Mouse (Mus musculus): ENCODE results near the gene Aes. TPM values are rescaled to one million over a fixed set of nuclear protein-coding genes. Genes with fewer than 3 reads are reported as not detected.

Gene Aes
- total RNA-seq, 2 experiments from 2014 or later = 702 to 736 TPM

DNA sequence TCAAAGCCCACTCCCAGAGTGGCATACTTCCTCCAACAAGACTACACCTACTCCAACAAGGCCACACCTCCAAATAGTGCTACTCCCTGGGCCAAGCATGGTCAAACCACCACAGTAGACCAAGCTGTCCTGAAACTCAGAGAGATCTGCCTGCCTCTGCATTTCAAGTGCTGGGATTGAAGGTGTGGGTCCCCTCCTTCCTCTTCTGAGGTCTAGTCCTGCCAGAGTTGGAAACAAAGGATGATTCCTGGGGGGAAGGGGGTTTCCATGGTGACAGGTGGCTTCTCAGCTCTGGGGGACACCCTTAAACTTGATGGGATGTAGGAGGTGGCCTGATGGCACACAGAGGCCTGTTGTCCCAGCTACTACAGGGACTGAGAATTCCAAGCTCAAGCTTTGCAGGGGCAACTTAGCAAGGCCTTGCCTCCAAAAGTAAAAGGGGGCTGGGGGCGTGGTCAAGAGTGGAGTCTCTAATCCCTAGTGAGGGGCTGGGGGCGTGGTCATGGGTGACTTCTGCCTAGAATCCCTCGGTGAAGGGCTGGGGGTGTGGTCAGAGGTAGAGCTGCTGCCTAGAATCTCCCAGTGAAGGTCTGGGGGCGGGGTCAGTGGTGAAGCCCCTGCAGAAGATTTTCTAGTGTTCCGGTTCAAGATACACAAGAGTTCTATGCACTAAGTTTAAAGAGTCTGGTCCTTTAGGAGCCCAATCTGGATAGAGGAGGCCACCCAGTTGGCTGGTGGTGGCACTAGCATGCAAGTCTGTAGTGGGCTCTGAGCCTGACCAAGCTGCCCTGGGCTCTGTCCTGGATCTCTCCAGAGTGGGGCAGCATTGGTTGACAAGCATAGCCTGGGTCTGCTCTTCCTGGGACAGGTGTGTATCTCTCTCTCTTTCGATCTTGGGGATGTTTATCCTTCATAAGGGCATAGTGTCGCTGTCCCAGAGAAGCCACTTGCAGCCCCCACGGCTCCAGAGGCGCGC, 15.1 kb downstream of the Aes start, which contains the start of gene Tle2:
Gene Tle2 (plus strand): TSS at position 481 of the 976 bp plus-strand sequence.
- H3K4me3 ChIP-seq = peak within 1 kb of the TSS; percentile 88
- H3K27ac ChIP-seq = peak within 1 kb of the TSS; percentile 85
- TF ChIP-seq CTCF (conservative IDR thresholded peaks at IDR 0.05) = 0 out of 2 replicates have a peak, but pooled peaks have one; percentile 13
- no peak for DNase-seq (ENCODE audit: low spot score in 2 of 2)

DNA sequence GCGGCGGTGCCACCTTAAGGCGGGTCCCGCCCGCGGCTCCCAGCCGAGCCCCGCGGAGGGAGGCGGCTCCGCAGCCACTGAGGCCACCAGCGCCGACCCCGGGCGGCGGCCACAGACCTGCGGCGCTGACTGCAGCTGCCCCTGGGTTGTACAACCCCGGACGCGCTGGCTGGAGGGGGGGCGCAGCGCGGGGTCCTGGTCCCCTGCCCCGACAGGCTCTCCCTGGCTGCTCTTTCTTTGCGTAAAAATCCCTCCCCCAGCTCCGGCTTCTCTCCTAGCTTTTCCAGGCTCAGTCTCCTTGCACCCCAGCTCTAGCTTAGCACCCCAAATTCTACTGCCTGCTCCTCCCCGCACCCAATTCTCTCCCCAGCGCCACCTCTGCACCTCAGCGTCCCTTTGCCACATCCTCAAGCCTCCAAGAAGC, 15.9 kb downstream of the Aes start:
- DNase-seq (ENCODE audit: low spot score in 2 of 2) = no peak
- H3K27ac ChIP-seq = peak overlapping the region; percentile 85
- H3K4me3 ChIP-seq = peak overlapping the region; percentile 88
- no peak for TF ChIP-seq CTCF (conservative IDR thresholded peaks at IDR 0.05)

DNA sequence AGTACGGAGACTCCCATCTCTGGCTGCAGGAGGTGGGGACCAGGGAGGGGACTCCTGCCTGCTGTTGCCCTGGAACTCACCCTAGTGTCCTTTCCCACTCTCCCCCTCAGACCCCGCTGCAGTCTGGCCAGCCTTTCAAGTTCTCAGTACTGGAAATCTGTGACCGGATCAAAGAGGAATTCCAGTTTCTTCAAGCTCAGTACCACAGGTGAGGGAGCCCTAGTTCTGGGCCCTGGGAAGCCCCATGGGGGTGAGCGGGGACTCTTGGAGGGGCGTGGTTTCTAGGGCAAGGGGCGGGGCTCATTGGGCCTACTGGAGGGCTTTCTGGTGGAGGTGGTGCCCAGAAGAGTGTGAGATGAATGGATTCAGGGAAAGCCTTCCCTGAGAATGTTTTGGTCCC, 16.4 kb downstream of the Aes start:
- TF ChIP-seq CTCF (conservative IDR thresholded peaks at IDR 0.05) = no peak
- H3K4me3 ChIP-seq = peak overlapping the region; percentile 88
- no peak for DNase-seq (ENCODE audit: low spot score in 2 of 2)
- H3K27ac ChIP-seq = peak overlapping the region; percentile 85; the same call in 1 of the 2 replicates

DNA sequence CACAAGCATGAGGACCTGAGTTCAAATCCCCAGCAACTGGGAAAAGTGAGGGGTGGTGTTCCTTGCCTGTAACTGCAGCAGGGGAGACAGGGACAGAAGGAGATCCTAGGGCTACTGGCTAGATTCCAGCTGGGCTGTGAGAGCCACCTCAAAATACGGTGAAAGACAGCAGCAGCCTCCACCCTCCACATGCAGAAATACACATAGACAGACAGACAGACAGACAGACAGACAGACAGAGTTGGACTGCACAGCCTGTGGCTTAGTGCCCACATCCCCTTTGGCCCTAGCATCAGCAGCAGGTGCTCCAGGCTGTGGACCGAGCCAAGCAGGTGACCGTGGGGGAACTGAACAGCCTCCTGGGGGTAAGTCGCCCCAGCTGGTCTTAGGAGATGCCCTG, 20.7 kb downstream of the Aes start:
- no peak overlapping the region for H3K4me3 ChIP-seq
- no peak for TF ChIP-seq CTCF (conservative IDR thresholded peaks at IDR 0.05)
- H3K27ac ChIP-seq = no peak overlapping the region
- no peak for DNase-seq (ENCODE audit: low spot score in 2 of 2)

DNA sequence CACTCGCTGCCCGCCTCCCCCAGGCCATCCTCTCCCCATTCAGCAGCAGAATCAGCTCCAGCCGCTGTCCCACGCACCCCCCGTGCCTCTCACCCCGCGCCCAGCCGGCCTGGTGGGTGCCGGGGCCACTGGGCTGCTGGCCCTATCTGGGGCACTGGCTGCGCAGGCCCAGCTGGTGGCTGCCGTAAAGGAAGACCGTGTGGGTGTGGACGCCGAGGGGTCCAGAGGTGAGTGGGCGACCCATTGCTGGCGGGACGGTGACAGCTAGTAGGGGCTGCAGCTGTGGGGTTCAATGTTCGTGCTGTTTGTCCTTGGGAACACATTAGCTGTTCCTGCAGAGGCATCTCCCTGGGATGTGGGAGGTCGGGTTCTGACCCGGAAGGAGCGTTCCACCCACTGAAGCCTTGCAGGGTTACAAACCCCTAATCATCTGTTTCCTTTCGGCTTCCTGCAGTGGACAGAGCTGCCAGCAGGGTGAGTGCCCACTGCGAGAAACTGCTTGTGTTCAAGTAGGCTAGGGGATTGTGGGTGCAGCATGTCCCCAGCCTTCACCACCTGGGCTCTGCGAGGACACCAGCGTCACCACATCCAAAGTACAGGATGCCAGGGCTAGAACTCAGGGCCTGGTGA, 21.3 kb downstream of the Aes start:
- TF ChIP-seq CTCF (conservative IDR thresholded peaks at IDR 0.05) = peak; percentile 48
- no peak overlapping the region for H3K4me3 ChIP-seq
- no peak for DNase-seq (ENCODE audit: low spot score in 2 of 2)
- H3K27ac ChIP-seq = no peak overlapping the region

DNA sequence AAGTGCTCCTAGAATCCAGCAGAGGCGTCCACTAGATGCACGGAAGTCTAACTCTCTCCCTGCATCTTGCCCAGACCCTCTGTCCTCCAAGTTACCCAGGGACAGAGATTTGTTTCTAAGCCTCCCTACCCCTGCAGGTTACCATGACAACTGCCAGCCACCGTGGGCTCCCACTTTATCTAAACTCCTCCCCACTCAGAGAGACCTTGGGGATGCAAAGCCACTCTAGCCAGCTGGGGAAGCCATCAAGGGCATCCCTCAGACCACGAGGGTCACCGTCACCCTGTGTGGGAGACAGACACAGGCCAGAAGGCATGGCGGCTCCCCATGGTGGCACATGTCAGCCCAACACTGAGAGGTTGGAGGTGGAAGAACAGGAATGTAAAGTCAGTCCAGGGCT, 24.1 kb downstream of the Aes start:
- no peak for TF ChIP-seq CTCF (conservative IDR thresholded peaks at IDR 0.05)
- H3K4me3 ChIP-seq = no peak overlapping the region
- DNase-seq (ENCODE audit: low spot score in 2 of 2) = no peak
- no peak overlapping the region for H3K27ac ChIP-seq

DNA sequence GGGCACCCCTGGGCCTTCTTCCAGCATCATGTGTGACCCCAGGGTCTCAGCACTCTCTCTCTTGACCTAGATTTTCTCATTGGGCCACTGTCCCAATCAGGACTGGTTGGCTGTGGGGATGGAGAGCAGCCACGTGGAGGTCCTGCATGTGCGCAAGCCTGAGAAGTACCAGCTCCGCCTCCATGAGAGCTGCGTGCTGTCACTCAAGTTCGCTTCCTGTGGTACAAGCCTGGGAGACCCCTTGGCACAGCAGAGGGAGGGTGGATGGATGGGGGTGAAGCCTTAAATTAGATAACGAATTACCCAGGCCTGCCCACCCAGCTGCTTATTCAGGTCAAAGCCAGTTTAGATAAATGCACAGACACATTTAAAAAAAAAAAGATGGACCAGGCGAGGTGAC, 29.5 kb downstream of the Aes start:
- Histone ChIP-seq H3K4me3 (no peak overlapping the region), H3K27ac (no peak overlapping the region)
- TF ChIP-seq CTCF (conservative IDR thresholded peaks at IDR 0.05) = no peak
- DNase-seq (ENCODE audit: low spot score in 2 of 2) = no peak

DNA sequence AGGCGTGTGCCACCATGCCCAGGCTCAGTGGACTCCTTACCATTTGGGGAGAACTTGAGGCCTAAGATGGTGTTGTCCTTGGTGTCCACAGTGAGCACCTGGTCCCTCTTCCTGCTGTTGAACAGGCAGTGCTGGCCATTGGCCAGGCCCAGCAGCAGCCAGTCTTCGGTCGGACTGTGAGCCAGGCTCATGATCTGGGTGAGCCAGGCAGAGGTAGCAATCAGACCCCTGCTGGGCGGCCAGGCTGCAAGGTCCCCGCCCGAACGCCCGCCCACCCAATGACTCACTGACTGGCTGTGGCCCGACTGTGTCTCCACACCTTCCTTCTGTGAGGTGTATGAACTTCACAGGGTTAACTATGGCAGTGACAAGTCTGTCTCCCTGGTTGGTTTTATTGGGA, 32.6 kb downstream of the Aes start:
- DNase-seq (ENCODE audit: low spot score in 2 of 2) = no peak
- Histone ChIP-seq H3K4me3 (no peak overlapping the region), H3K27ac (no peak overlapping the region)
- no peak for TF ChIP-seq CTCF (conservative IDR thresholded peaks at IDR 0.05)

DNA sequence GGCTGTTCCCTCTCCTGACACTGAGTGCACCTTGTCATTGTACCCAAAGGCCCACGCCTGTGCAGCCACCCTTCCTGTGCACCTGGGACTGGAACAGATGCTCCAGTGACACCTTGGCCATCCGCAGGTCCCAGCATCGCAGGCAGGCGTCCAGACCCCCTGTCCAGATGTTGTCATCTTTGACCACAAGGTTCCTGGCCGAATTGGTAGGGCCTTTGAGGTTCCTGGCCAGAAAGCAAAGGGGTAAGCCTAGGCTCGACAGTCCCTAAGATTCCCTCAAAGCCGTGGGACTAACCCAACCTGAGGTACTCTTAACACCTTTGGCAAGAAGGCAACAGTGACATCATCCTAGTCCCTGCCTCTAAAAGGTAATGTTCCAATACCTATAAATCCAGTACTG, 33.3 kb downstream of the Aes start:
- DNase-seq (ENCODE audit: low spot score in 2 of 2) = no peak
- no peak for TF ChIP-seq CTCF (conservative IDR thresholded peaks at IDR 0.05)
- no peak overlapping the region for H3K27ac ChIP-seq
- H3K4me3 ChIP-seq = no peak overlapping the region

DNA sequence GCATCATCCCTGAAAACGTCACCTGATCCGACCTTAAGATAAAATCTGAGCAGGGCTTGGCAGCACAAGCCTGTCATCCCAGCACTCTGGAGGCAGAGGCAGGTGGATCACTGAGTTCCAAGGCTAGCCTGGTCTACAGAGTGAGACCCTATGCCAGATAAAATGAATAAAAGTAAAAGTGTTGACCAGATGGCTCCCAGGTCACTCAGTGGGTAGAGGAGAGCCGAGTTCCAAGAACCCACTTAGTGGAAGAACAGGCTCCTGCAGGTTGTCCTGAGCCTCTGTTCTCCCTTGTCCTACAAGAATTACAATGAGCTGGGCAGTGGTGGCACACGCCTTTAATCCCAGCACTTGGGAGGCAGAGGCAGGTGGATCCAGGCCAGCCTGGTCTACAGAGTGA, 33.9 kb downstream of the Aes start:
- DNase-seq (ENCODE audit: low spot score in 2 of 2) = no peak
- TF ChIP-seq CTCF (conservative IDR thresholded peaks at IDR 0.05) = no peak
- Histone ChIP-seq H3K4me3 (no peak overlapping the region), H3K27ac (no peak overlapping the region)

DNA sequence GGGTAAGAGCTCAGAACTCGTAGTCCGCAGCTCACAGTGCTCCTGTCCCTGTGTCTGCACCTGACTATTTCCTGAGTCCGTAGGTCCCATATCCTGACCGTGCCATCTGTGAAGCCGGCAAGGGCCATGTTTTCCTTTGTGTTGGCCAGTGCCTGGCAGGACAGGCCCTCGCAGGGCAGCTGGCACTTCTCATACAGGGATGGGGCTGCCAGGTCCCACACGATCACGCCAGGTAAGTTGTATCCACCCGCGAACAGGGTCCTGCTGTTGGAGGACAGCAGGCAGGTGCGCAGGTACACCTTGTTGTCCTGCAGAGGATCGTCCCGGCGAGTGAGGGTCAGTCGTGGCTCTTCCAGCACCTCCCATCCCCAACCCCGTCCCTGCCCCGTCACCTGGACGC, 34.6 kb downstream of the Aes start:
- Histone ChIP-seq H3K27ac (no peak overlapping the region), H3K4me3 (no peak overlapping the region)
- no peak for TF ChIP-seq CTCF (conservative IDR thresholded peaks at IDR 0.05)
- no peak for DNase-seq (ENCODE audit: low spot score in 2 of 2)

DNA sequence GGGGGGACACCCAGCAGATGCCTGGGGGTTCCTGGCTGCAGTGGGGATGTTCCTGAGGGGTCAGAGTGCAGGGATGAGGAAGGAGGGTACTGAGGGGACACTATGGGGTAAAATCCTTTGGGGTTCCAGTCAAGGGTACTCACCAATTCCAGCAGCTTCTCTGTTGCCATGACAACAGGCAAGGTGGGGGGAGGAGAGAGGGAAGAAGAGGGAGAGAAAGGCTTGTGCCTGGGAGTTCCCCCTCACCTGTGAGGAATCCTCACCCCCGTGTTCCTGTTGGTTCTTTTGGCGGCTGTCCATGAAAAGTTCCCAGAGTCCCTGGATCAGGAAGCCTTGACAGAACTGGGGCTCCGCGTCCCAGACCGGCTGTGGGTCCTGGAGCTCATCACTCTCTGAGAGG, 36.3 kb downstream of the Aes start:
- no peak for DNase-seq (ENCODE audit: low spot score in 2 of 2)

DNA sequence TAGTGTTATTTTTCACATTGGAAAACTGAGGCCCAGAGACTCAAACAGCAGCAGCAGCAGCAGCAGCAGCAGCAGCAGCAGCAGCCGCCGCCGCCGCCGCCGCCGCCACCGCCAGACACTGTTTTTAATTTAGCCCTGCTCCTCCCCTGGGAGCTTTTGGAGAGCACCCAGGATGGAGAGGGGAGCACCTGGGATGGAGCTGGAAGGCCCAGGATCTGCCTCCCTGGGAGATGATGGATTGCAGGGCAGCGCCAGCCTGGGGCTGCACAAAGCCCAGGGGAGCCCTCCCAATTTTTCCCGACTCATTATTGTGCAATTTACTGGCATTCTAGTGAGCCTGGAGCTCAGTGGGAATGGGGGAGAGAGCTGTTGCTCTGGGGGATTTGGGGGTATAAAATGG, 37.3 kb downstream of the Aes start:
- no peak for DNase-seq (ENCODE audit: low spot score in 2 of 2)

More for the DNA sequence above, 36.3 kb downstream of the Aes start:
- Histone ChIP-seq H3K27ac (no peak overlapping the region), H3K4me3 (no peak overlapping the region)
- no peak for TF ChIP-seq CTCF (conservative IDR thresholded peaks at IDR 0.05)

More for the DNA sequence above, 37.3 kb downstream of the Aes start:
- no peak for TF ChIP-seq CTCF (conservative IDR thresholded peaks at IDR 0.05)
- Histone ChIP-seq H3K27ac (0 out of 2 replicates have a peak overlapping the region, but pooled peaks have one; percentile 39), H3K4me3 (no peak overlapping the region; the same call in 1 of the 2 replicates)

Data from layer of hippocampus, adult 2 months (tissue).